Mouse (Mus musculus) embryonic facial prominence, embryonic 11.5 days (tissue): ENCODE measurements around the gene Nup98. TPM values are rescaled to one million over a fixed set of nuclear protein-coding genes. Genes with fewer than 3 reads are reported as not detected.

Experiments used
- ATAC-seq: fragments of 200-750 bp; cut with Nextera tagmentation; replicated peaks from 2 replicates; pipeline ENCODE4 v1.8.0; 2017; ENCODE audit warnings: low read depth; ENCODE audit not compliant: insufficient number of reproducible peaks, low FRiP score, low TSS enrichment
- DNase-seq: peaks from one replicate; pipeline ENCODE4 v3.0.0-alpha.2; 2015; ENCODE audit warnings: low spot score
- H3K27ac ChIP-seq: fragments of 300-500 bp; sonication (generic); replicated peaks from 2 replicates; pipeline ENCODE4 v1.5.1; 2014; ENCODE audit warnings: mild to moderate bottlenecking, low read depth, low read length, control low read depth
- H3K27me3 ChIP-seq: fragments of 300-500 bp; sonication (generic); 2 replicates; pipeline ENCODE4 v1.6.1; 2014; ENCODE audit warnings: mild to moderate bottlenecking, low read length, moderate library complexity, mixed read lengths; ENCODE audit not compliant: control insufficient read depth, insufficient read depth
- H3K36me3 ChIP-seq: fragments of 300-500 bp; sonication (generic); replicated peaks from 2 replicates; pipeline ENCODE4 v1.6.1; 2014; ENCODE audit warnings: low read depth, mild to moderate bottlenecking, low read length, moderate library complexity, mixed read lengths; ENCODE audit not compliant: control insufficient read depth, insufficient read depth
- H3K4me1 ChIP-seq: fragments of 300-500 bp; sonication (generic); 2 replicates; pipeline ENCODE4 v1.6.1; 2014; ENCODE audit warnings: low read length, mixed read lengths; ENCODE audit not compliant: control insufficient read depth, insufficient read depth
- H3K4me2 ChIP-seq: fragments of 300-500 bp; sonication (generic); 2 replicates; pipeline ENCODE4 v1.6.1; 2014; ENCODE audit warnings: low read depth, mild to moderate bottlenecking, control low read depth, low read length, moderate library complexity
- H3K4me3 ChIP-seq: fragments of 300-500 bp; sonication (generic); 2 replicates; pipeline ENCODE4 v1.5.1; 2014; ENCODE audit warnings: low read depth, low read length, control low read depth
- H3K9ac ChIP-seq: fragments of 300-500 bp; sonication (generic); replicated peaks from 2 replicates; pipeline ENCODE4 v1.6.1; 2014; ENCODE audit warnings: mild to moderate bottlenecking, control low read depth, low read length
- H3K9me3 ChIP-seq: fragments of 300-500 bp; sonication (generic); replicated peaks from 2 replicates; pipeline ENCODE4 v1.6.1; 2016; ENCODE audit warnings: mild to moderate bottlenecking, low read length, inconsistent platforms, mixed read lengths; ENCODE audit not compliant: control insufficient read depth
- WGBS: fragments of 180-500 bp; shearing (Covaris S2); extraction: QIAGEN DNeasy Blood & Tissue Kit; methylation state at CpG from one replicate; pipeline ENCODE4 v1.1.7; 2014; 5-methylcytosine and 5-hydroxymethylcytosine counted together
- polyA plus RNA-seq: library from polyadenylated mRNA; unstranded; fragments of >200 nt; fragmentation: Nextera tagmentation; extraction: Ambion mirVana; gene quantifications from 2 replicates; pipeline ENCODE4 v1.2.1, GENCODE M21; 2014

The Nup98 gene
- polyA plus RNA-seq, 1 experiment from 2014 or later, result 49.0 TPM

DNA sequence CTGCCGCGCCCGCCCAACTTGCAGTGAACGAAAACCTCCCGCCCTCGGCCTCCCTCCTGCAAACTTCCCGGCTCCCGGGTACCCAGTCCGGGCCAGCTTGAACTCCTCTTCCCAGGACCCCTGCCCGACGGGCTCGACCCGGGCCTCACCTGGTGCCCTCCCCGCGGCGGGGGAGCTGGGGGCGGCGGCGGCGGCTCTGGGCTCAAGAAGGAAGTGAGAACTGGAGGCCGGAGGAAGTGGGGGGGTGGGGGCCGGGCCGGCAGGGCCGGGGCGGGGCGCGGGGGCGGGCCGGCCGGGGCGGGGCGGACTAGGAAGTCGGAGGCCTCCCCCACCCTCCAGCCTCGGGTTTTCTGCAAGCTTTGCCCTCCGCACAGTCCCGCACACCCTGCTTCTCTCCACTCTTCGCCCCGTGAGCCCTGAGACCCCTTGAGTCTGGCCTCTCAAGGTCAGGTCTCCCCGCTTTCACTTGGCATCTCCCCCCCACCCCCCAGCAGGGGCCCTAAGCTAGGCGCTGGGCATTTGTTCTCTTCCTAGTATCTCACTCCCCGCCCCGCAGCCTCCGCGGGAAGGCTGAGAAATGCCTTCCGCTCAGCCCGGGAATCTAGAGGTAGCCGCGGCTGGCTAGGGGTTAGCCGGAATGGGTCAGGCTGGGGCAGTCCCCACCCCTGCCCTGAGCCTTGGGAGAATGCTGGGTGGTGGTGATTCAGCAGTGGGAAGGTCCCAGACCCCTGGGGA is 40.1 kb upstream of the Nup98 start:
- Histone ChIP-seq H3K4me1 (peaks cover 4% of the 10 kb centered on the region), H3K4me2 (peak overlapping the region; percentile 78), H3K4me3 (peak overlapping the region; percentile 81), H3K9ac (peak overlapping the region; percentile 80), H3K27ac (peak overlapping the region; percentile 90), H3K9me3 (no peaks in the 10 kb centered on the region), H3K36me3 (no peaks in the 10 kb centered on the region), H3K27me3 (no peaks in the 10 kb centered on the region)
- DNase-seq, result peak; percentile 77
- ATAC-seq, result peak; percentile 89
- WGBS, result under 1% methylated on average over 37 of the region's 49 CpGs

DNA sequence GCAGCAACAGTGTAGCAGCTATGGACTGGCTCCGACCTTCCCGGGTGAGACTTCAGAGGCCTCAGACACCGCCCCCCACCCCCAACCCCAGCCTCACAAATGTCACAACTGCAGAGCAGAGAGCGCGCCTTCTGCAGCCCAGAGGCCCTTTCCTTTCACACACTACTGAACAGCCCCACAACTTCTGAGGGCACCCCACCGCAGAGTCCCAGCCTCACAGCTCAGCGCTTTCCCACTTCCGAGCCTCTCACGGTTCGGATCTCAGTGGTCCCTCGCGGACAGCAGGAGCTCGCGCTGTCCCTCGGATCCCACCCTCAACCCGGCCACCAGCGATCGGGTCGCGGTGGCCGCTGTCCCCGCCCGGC is 39.5 kb upstream of the Nup98 start:
- H3K4me3 ChIP-seq, result peak overlapping the region; percentile 81
- no peaks in the 10 kb centered on the region for H3K9me3 ChIP-seq
- ATAC-seq (peak; percentile 15), DNase-seq (peak; percentile 55)
- H3K27ac ChIP-seq, result peak overlapping the region; percentile 90
- WGBS, result 0% methylated on average over 23 of the region's 23 CpGs
- peak overlapping the region; percentile 80 for H3K9ac ChIP-seq
- no peaks in the 10 kb centered on the region for H3K36me3 ChIP-seq
- peaks cover 4% of the 10 kb centered on the region for H3K4me1 ChIP-seq
- H3K4me2 ChIP-seq, result peak overlapping the region; percentile 78
- H3K27me3 ChIP-seq, result no peaks in the 10 kb centered on the region

DNA sequence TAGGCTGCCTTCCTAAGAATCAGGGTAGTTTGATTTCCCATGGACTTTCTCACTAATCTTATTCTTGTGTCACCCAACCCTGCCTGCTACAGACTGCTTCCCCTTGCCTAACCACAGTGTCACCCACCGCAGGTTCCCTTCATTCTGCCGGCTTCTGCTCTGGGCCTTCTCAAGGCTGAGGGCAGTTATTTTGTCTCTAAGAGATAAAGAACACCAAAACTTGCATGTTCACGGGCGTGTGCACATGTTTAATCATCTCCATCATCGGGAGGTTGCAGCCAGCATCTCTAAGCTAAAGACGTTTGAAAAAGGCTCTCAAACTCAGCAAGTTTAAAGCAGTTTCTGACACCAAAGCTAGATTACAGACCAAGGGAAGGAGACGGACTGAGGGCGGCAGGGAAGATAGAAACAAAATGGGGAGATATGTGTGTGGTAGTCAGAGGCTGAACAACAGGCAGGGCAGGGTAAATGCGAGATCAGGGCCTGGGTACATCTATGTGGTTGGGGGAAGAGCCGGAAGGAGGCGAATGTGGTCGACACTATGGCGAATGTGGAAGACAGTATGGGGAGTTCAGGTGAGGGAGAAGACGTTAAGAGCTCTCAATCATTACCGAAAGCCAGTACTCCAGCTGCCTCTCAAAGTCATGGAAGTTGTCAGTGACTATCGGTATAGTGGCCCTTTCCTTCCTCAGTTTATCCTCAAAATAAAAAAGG is 38.9 kb upstream of the Nup98 start:
- peak overlapping the region; percentile 81 for H3K4me3 ChIP-seq
- peaks cover 4% of the 10 kb centered on the region for H3K4me1 ChIP-seq
- H3K36me3 ChIP-seq, result no peaks in the 10 kb centered on the region
- ATAC-seq (no peak), DNase-seq (no peak)
- H3K4me2 ChIP-seq, result peak overlapping the region; percentile 78
- 26% methylated on average over 16 of the region's 16 CpGs for WGBS
- H3K9ac ChIP-seq, result peak overlapping the region; percentile 80
- no peaks in the 10 kb centered on the region for H3K27me3 ChIP-seq
- H3K27ac ChIP-seq, result no peak overlapping the region
- no peaks in the 10 kb centered on the region for H3K9me3 ChIP-seq

DNA sequence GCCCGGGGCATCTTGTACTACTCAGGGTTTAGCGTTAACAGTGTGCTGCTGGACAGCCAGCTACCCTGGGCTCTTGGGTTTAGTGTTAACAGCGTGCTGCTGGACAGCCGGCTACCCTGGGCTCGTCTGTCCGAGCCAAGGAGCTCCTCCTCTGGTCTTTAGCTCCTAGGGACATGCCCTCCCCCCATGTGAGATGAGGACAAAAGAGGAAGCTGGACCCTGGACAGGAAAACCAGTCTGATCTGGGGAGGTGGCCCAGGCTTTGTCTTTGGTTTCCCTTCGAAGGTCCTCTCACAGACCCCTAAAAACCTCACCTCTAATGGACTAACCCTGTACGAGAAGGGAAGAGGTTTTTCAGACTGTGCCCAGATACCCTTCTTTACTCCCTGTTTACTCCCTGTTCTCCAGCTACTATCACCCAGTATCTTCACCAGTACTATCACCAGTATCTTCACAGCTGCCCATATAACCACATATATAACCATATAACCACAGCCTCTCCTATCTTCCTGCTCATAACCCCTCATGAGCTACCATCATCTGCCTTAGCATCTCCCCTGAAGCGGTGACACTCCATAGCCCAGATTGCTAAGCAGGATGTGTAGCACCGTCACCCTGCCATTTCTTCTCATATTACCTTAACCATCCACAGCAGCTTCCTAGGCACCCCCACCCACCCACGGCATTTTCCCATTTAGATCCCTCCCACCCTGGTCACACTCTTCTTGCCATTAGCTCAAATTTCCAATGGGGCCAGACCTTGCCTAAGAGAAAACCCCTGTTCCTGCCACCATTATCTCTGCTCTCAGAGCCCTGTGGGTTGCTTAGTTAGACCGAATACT is 37.2 kb upstream of the Nup98 start:
- ATAC-seq, result no peak
- Histone ChIP-seq H3K4me2 (no peak overlapping the region), H3K9me3 (no peaks in the 10 kb centered on the region), H3K4me3 (no peak overlapping the region), H3K9ac (no peak overlapping the region), H3K27ac (no peak overlapping the region), H3K27me3 (no peaks in the 10 kb centered on the region), H3K4me1 (peaks cover 4% of the 10 kb centered on the region), H3K36me3 (no peaks in the 10 kb centered on the region)
- 46% methylated on average over 12 of the region's 12 CpGs for WGBS
- DNase-seq, result no peak

DNA sequence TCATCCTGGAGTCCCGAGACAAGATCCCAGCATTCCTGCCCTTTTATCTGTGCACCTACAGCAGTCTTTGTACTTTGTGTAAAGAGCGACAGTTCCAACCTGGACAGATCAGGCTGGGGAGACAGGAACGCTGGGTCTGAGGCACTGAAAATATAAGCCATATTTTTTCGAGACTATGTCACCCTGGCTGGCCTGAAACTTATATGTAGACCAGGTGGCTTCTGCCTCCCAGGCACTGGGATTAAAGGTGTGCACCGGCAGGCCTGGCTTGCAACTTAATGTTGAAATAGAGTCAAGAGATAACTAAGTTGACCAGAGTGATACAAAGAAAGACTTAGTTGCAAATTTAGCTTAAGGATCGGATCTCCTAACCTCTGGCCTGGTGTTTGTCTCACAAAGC is 36.3 kb upstream of the Nup98 start:
- H3K4me3 ChIP-seq, result no peak overlapping the region
- ATAC-seq (no peak), DNase-seq (no peak)
- no peak overlapping the region; the same call in 1 of the 2 replicates for H3K9ac ChIP-seq
- no peak overlapping the region for H3K27ac ChIP-seq
- H3K4me1 ChIP-seq, result peaks cover 4% of the 10 kb centered on the region
- H3K4me2 ChIP-seq, result no peak overlapping the region
- no peaks in the 10 kb centered on the region for H3K27me3 ChIP-seq
- no peaks in the 10 kb centered on the region for H3K9me3 ChIP-seq
- no peaks in the 10 kb centered on the region for H3K36me3 ChIP-seq
- 47% methylated on average over 6 of the region's 6 CpGs for WGBS

DNA sequence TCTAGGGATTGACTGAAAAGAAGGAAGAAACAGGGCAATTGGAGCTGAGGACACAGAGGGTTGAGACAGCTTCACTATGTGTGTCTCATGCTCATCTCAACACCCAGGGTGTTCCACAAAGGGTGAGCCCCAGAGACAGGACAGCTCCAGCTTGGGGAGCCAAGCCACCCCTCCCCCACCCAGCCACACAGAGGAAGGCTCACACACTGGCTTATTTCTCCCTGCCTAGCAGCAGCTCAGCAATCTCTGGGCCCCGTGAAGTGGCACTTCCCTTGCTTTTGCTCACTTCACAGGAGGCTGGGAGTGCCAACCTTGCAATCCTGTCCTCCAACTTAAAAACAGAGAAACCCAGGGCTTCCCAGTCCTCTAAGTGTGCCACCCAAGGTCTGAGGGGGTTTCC is 35.8 kb upstream of the Nup98 start:
- Histone ChIP-seq H3K9ac (no peak overlapping the region; the same call in 1 of the 2 replicates), H3K36me3 (no peaks in the 10 kb centered on the region), H3K27ac (no peak overlapping the region), H3K27me3 (no peaks in the 10 kb centered on the region), H3K4me3 (no peak overlapping the region), H3K4me1 (peaks cover 4% of the 10 kb centered on the region), H3K4me2 (no peak overlapping the region), H3K9me3 (no peaks in the 10 kb centered on the region)
- DNase-seq, result no peak
- ATAC-seq, result no peak
- 4% methylated on average over 1 of the region's 1 CpGs for WGBS

DNA sequence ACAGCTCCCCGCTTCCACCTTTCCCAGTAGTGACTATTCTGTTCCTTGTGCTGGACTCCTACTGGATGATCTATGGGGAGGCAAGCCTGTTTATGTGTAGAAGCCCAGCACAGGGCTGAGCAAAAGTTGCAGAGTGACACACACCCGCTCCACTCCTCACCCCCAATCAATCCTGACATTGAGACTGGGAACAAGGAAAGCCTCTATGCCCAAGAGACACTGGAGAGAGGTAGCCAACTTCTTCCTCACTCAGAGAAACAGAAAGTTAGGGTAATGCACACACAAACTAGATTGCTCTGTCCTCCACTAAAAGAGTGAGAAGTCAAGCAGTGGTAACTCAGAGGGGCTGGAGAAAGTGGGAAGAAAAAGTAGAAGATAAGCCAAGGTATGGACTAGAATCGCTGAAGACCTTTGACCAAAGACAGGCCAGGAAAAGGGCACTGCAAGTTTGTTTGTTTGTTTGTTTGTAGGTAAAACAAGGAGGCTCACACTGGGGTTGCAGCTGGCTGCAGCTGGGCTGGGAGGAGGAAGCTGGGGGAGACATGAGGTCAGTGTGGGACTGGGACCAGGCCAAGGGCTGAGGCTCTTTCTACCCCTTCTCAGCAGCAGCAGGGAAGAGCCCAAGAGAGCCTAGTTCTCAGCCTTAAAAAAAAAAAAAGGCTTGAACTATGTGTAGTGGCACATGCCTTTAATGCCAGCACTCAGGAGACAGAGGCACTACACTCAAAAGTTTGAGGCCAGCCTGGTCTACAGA is 35.0 kb upstream of the Nup98 start:
- WGBS, result 78% methylated on average over 3 of the region's 3 CpGs
- Histone ChIP-seq H3K9ac (no peak overlapping the region), H3K4me1 (peaks cover 4% of the 10 kb centered on the region)

More for the DNA sequence above, 35.0 kb upstream of the Nup98 start:
- DNase-seq, result no peak
- Histone ChIP-seq H3K27ac (no peak overlapping the region), H3K4me3 (no peak overlapping the region), H3K27me3 (no peaks in the 10 kb centered on the region), H3K9me3 (no peaks in the 10 kb centered on the region), H3K4me2 (no peak overlapping the region), H3K36me3 (no peaks in the 10 kb centered on the region; the same call in 1 of the 2 replicates)
- no peak for ATAC-seq
